Mouse (Mus musculus) CH12.LX (cell line): ENCODE results near the gene Bsn.

Experiments
- BHLHE40 ChIP-seq: IDR thresholded peaks from 2 replicates; pipeline ENCODE4 v1.6.1; 2011; ENCODE audit warnings: mild to moderate bottlenecking, low read depth, low read length, improper control_type of control experiment
- CTCF ChIP-seq, 2 experiments: IDR thresholded peaks in 1 of 2; conservative IDR thresholded peaks in 1 of 2; 2 replicates each; pipeline ENCODE4 v1.5.1; 2011 to 2012; ENCODE audit warnings: low read depth in 2 of 2, low read length in 2 of 2, improper control_type of control experiment in 1 of 2, inconsistent platforms in 1 of 2, mild to moderate bottlenecking in 1 of 2, moderate library complexity in 1 of 2
- E2F4 ChIP-seq: IDR thresholded peaks from 2 replicates; pipeline ENCODE4 v1.6.1; 2011; ENCODE audit warnings: low read depth, low read length, improper control_type of control experiment; ENCODE audit not compliant: insufficient replicate concordance
- EP300 ChIP-seq: IDR thresholded peaks from 2 replicates; pipeline ENCODE4 v1.6.1; 2011; ENCODE audit warnings: low read length, improper control_type of control experiment
- HCFC1 ChIP-seq: IDR thresholded peaks from 2 replicates; pipeline ENCODE4 v1.6.1; 2012; ENCODE audit warnings: low read depth, mild to moderate bottlenecking, inconsistent platforms, low read length, improper control_type of control experiment
- MAX ChIP-seq: IDR thresholded peaks from 2 replicates; pipeline ENCODE4 v1.6.1; 2011; ENCODE audit warnings: low read length, improper control_type of control experiment
- MEF2A ChIP-seq: IDR thresholded peaks from 2 replicates; pipeline ENCODE4 v1.6.1; 2014; ENCODE audit warnings: low read depth, mild to moderate bottlenecking, inconsistent platforms, low read length, improper control_type of control experiment, borderline replicate concordance
- POLR2A ChIP-seq: IDR thresholded peaks from 2 replicates; pipeline ENCODE4 v1.6.1; 2011; ENCODE audit warnings: low read depth, mild to moderate bottlenecking, improper control_type of control experiment, low read length
- SIN3A ChIP-seq: IDR thresholded peaks from 2 replicates; pipeline ENCODE4 v1.6.1; 2012; ENCODE audit warnings: low read length, improper control_type of control experiment, inconsistent platforms
- UBTF ChIP-seq: IDR thresholded peaks from 2 replicates; pipeline ENCODE4 v1.6.1; 2012; ENCODE audit warnings: low read depth, mild to moderate bottlenecking, inconsistent platforms, low read length, improper control_type of control experiment, moderate library complexity
- USF2 ChIP-seq: conservative IDR thresholded peaks from 2 replicates; pipeline ENCODE4 v1.6.1; 2011; ENCODE audit warnings: low read depth, low read length, improper control_type of control experiment
- ZC3H11A ChIP-seq: IDR thresholded peaks from 2 replicates; pipeline ENCODE4 v1.6.1; 2012; ENCODE audit warnings: low read depth, mild to moderate bottlenecking, inconsistent platforms, low read length, improper control_type of control experiment
- ZMIZ1 ChIP-seq: IDR thresholded peaks from 2 replicates; pipeline ENCODE4 v1.6.1; 2012; ENCODE audit warnings: low read depth, mild to moderate bottlenecking, inconsistent platforms, low read length, improper control_type of control experiment
- ZNF384 ChIP-seq: IDR thresholded peaks from 2 replicates; pipeline ENCODE4 v1.6.1; 2012; ENCODE audit warnings: low read depth, low read length, improper control_type of control experiment, inconsistent platforms

DNA sequence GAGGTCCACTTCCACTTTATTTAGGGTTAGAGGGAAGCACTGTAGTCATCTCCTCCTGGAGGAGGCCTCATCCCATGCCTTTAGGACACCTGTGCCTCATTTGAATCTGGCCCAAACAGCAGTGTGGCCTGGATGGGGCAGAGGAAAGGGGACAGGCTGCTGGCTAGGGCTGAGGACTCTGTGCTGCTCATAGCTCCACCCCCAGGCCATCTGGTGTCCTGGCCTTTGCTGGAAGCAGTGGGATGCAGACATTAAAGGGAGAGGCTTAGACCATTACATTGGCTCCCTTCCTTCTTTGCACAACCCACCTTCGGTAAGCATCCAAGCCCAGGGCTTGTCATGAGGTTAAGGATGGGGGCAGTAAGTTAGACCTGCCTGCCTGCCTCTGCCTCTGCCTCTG lies 56.7 kb downstream of the Bsn start:
- TF ChIP-seq CTCF (conservative IDR thresholded peaks at IDR 0.05 in 1 of 2, IDR thresholded peaks at IDR 0.05 in 1 of 2; ENCODE audit: low read depth in 2 of 2, low read length in 2 of 2) (no peak), MEF2A (no peak), ZC3H11A (no peak), ZNF384 (no peak), BHLHE40 (no peak), HCFC1 (no peak), SIN3A (no peak), UBTF (no peak), EP300 (no peak), E2F4 (no peak), POLR2A (no peak), USF2 (no peak), ZMIZ1 (no peak), MAX (no peak)
